Mouse (Mus musculus) intestine, embryonic 14.5 days (tissue): ENCODE measurements around the gene Prr5l. TPM values are rescaled to one million over a fixed set of nuclear protein-coding genes. Genes with fewer than 3 reads are reported as not detected.

Experiments
- ATAC-seq: fragments of 200-750 bp; cut with Nextera tagmentation; replicated peaks from 2 replicates; pipeline ENCODE4 v1.8.0; 2017; ENCODE audit warnings: low read depth, moderate number of reproducible peaks, moderate TSS enrichment, moderate library complexity; ENCODE audit not compliant: low FRiP score, low TSS enrichment
- DNase-seq: peaks from one replicate; pipeline ENCODE4 v3.0.0-alpha.2; 2018; ENCODE audit warnings: low spot score
- H3K27ac ChIP-seq: fragments of 300-500 bp; sonication (generic); 2 replicates; pipeline ENCODE4 v1.5.1; 2014; ENCODE audit warnings: low read depth, mild to moderate bottlenecking, control low read depth
- H3K27me3 ChIP-seq: fragments of 300-500 bp; sonication (generic); replicated peaks from 2 replicates; pipeline ENCODE4 v1.6.1; 2014; ENCODE audit warnings: low read length, control low read depth; ENCODE audit not compliant: control insufficient read depth, insufficient read depth
- H3K36me3 ChIP-seq: fragments of 300-500 bp; sonication (generic); 2 replicates; pipeline ENCODE4 v1.6.1; 2014; ENCODE audit warnings: low read length, control low read depth; ENCODE audit not compliant: control insufficient read depth, insufficient read depth
- H3K4me1 ChIP-seq: fragments of 300-500 bp; sonication (generic); replicated peaks from 2 replicates; pipeline ENCODE4 v1.6.1; 2014; ENCODE audit warnings: low read length, control low read depth, mixed read lengths; ENCODE audit not compliant: control insufficient read depth, insufficient read depth
- H3K4me2 ChIP-seq: fragments of 300-500 bp; sonication (generic); 2 replicates; pipeline ENCODE4 v1.6.1; 2014; ENCODE audit warnings: low read length
- H3K4me3 ChIP-seq: fragments of 300-500 bp; sonication (generic); 2 replicates; pipeline ENCODE4 v1.5.1; 2014; ENCODE audit warnings: low read depth, low read length, control low read depth, mixed read lengths
- H3K9ac ChIP-seq: fragments of 300-500 bp; sonication (generic); 2 replicates; pipeline ENCODE4 v1.6.1; 2014; ENCODE audit warnings: mild to moderate bottlenecking, low read length
- H3K9me3 ChIP-seq: fragments of 300-500 bp; sonication (generic); 2 replicates; pipeline ENCODE4 v1.6.1; 2016; ENCODE audit warnings: low read length, control low read depth; ENCODE audit not compliant: control insufficient read depth
- WGBS: fragments of 180-500 bp; shearing (Covaris S2); extraction: QIAGEN DNeasy Blood & Tissue Kit; methylation state at CpG from one replicate; pipeline ENCODE4 v1.1.7; 2014; 5-methylcytosine and 5-hydroxymethylcytosine counted together
- polyA plus RNA-seq: library from polyadenylated mRNA; unstranded; fragments of >200 nt; fragmentation: Nextera tagmentation; extraction: Ambion mirVana; gene quantifications from 2 replicates; pipeline ENCODE4 v1.2.1, GENCODE M21; 2014

Prr5l gene
- polyA plus RNA-seq, 1 experiment from 2014 or later: 11.3 TPM

DNA sequence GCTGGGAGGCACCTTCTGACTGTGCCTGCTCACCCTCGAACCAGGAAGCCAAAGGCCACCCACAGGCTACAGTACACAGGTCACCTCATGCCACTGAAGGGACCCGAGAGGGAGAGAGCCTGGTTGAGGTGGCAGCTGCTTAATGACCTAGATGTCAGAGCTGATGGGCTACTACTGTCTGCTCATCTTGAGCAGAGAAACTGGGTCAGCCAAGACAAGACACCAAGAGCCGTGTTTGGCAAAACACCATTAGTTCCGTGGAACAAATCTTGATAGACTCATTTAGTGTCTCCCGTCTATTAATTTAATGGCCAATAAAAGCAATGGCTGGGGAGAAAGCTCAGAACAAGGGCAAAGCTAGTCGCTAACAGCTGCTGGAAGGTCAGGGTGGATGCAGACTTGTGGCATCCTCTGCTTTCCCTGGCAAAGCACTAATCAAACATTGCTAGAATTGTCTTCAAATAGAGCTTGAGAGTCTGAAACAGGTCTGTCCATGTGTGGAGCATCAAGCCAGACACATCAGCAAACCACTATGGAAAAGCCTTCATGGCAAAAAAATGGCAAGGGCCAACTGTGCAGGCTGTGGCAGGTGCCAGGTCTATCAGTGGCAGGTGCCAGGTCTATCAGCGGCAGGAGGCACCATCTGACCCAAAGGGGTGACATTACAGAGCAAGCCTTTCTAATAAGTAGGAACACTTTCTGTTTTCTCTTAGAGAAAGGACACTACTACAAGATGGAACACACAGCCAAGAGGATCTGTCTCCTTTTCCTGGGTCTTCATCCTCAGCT, 140.6 kb downstream of the Prr5l start:
- no peak for ATAC-seq
- no peaks in the 10 kb centered on the region for H3K9me3 ChIP-seq

DNA sequence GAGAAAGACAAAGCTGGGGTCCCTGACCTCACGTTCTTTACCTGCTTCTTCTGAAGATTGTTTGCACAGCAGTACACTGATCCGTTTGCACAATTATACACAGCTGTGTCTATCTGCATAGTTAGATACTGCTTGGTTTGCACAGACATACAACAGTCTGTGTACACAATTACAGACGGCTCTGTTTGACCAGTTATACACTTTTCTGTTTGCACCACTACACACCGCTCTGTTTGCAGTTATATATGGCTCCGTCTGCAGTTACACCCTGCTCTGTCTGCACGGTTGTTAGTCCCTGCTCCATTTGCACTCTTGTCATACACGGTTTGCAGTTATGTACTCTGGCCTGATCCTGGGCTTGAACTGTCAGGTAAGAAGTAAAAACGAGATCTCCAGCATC, 141.2 kb downstream of the Prr5l start:
- no peak for DNase-seq
- no peak overlapping the region for H3K9ac ChIP-seq
- H3K9me3 ChIP-seq: no peaks in the 10 kb centered on the region
- H3K36me3 ChIP-seq: no peaks in the 10 kb centered on the region; the same call in 1 of the 2 replicates
- no peak for ATAC-seq
- no peak overlapping the region for H3K4me2 ChIP-seq
- H3K27me3 ChIP-seq: no peaks in the 10 kb centered on the region
- H3K4me3 ChIP-seq: no peak overlapping the region
- no peak overlapping the region for H3K27ac ChIP-seq
- WGBS: 58% methylated on average over 8 of the region's 8 CpGs
- no peaks in the 10 kb centered on the region for H3K4me1 ChIP-seq

More for the DNA sequence above, 140.6 kb downstream of the Prr5l start:
- H3K9ac ChIP-seq: no peak overlapping the region
- no peak for DNase-seq
- H3K27ac ChIP-seq: no peak overlapping the region
- no peaks in the 10 kb centered on the region for H3K27me3 ChIP-seq
- WGBS: 68% methylated on average over 7 of the region's 7 CpGs
- H3K36me3 ChIP-seq: no peaks in the 10 kb centered on the region; the same call in 1 of the 2 replicates
- no peaks in the 10 kb centered on the region for H3K4me1 ChIP-seq
- no peak overlapping the region for H3K4me3 ChIP-seq
- H3K4me2 ChIP-seq: no peak overlapping the region

DNA sequence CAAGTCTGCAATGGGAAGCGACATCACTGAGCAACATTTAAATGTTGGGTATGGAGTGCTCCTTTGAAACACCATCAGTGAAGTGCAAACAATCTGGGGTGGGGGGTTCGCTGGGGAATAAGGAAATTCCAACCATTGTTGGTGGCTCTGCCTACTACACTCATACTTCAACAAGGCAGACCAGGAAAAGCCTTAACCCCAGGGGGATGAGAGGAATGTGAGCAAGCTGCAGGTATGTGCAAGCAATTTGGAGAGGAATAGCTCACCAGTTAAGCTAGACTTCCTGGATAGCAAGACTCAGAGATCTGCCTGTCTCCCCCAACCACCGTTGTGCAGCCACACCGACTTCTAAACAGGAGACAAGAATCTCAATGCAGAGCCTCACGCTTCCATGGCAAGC, 142.9 kb downstream of the Prr5l start:
- ATAC-seq: no peak
- DNase-seq: no peak
- Histone ChIP-seq H3K9me3 (no peaks in the 10 kb centered on the region), H3K27me3 (no peaks in the 10 kb centered on the region), H3K4me2 (no peak overlapping the region), H3K9ac (no peak overlapping the region), H3K36me3 (no peaks in the 10 kb centered on the region; the same call in 1 of the 2 replicates), H3K4me1 (no peaks in the 10 kb centered on the region), H3K4me3 (no peak overlapping the region), H3K27ac (no peak overlapping the region)
- 54% methylated on average over 5 of the region's 5 CpGs for WGBS

DNA sequence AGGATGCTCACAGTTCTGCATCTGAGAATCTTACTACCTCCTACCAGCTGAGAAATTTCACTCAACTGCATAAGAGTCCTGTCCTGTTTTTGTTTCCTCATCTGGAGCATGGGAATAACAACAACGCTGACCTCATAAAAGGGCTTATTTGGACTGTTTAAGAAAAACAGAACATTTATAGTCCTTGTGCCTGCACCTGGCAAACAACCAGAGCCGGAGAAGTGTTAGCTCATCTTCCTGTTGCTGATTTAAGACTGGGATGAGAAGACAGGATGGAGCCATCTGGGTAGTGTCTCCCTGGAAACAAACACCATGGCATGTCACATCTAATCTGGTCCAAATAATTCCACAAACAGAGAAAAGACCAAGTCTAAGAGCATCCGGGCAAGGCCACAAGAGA, 149.3 kb downstream of the Prr5l start:
- 53% methylated on average over 3 of the region's 3 CpGs for WGBS
- H3K36me3 ChIP-seq: 0 out of 2 replicates have a peak, but pooled peaks cover 6% of the 10 kb centered on the region
- no peak for ATAC-seq

DNA sequence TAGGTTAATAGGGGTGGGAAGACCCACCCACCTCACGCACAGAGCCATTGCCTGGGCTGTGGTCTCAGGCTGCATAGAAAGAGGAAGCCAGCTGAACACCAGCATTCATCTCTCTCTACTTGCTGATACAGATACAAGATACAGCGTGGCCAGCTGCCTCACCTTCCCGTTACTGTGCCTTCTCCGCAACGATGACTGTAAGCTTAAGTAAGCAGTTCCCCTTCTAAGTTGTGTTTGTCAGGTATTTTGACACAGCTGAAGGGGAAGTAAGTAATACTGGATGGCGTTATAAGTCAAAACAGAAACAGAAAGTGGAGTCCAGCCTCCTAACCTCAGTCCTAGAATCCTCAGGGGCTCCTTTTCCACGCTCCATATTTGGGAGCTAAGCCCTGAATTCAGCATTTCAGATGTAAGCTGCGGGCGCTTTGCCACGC, 150.0 kb downstream of the Prr5l start:
- no peak overlapping the region for H3K4me2 ChIP-seq
- no peak for DNase-seq
- 0 out of 2 replicates have a peak, but pooled peaks cover 6% of the 10 kb centered on the region for H3K36me3 ChIP-seq
- ATAC-seq: no peak
- no peak overlapping the region for H3K9ac ChIP-seq
- H3K27me3 ChIP-seq: no peaks in the 10 kb centered on the region
- H3K9me3 ChIP-seq: no peaks in the 10 kb centered on the region
- no peak overlapping the region for H3K4me3 ChIP-seq
- H3K27ac ChIP-seq: no peak overlapping the region
- WGBS: 84% methylated on average over 10 of the region's 10 CpGs
- no peaks in the 10 kb centered on the region for H3K4me1 ChIP-seq

More for the DNA sequence above, 149.3 kb downstream of the Prr5l start:
- Histone ChIP-seq H3K4me3 (no peak overlapping the region), H3K27ac (no peak overlapping the region), H3K9me3 (no peaks in the 10 kb centered on the region), H3K9ac (no peak overlapping the region), H3K4me2 (no peak overlapping the region), H3K4me1 (no peaks in the 10 kb centered on the region), H3K27me3 (no peaks in the 10 kb centered on the region)
- DNase-seq: no peak

DNA sequence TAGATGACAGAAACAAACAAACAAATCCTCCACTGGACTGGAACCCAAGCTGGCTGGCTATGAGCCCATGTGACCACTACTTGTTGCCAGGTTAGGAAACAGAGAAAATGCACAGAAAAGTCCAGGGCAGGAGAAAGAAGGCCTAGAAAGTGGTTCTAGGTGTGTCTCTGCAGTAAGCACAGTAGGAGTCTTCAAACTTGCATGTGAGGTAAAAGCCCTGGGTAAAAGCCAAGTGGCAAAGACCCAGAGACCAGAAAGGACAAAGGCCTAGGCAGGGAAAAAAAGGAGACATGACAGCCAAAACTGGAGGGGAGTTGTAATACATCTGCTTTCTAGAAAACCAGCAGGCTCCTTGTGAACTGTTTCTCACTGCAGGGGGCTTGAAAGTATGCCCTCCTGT, 151.9 kb downstream of the Prr5l start:
- Histone ChIP-seq H3K27me3 (no peaks in the 10 kb centered on the region), H3K9ac (no peak overlapping the region), H3K4me2 (no peak overlapping the region), H3K9me3 (no peaks in the 10 kb centered on the region), H3K4me1 (no peaks in the 10 kb centered on the region), H3K4me3 (no peak overlapping the region), H3K36me3 (0 out of 2 replicates have a peak, but pooled peaks cover 6% of the 10 kb centered on the region), H3K27ac (no peak overlapping the region)
- ATAC-seq (no peak), DNase-seq (no peak)

DNA sequence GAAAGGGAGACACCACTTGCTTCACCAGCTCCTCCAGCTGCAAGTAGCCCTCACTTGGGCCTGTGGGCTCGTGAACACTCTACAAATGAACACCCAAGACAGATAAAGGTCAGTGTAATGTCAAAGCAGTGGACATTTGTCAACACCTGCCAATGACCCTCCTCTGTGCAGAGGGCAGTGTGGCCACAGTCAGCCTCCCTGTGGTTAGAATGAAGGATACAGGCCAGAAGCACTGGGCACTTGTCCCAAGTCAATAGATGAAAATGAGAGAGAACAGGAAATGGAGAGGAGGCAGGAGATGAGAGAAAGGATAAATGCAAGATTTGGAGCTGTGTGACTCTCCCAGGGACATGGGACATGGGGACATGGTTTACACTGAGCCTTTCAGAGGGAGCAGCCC, 153.4 kb downstream of the Prr5l start:
- H3K27ac ChIP-seq: no peak overlapping the region
- DNase-seq: no peak
- 0 out of 2 replicates have a peak, but pooled peaks cover 6% of the 10 kb centered on the region for H3K36me3 ChIP-seq
- 55% methylated on average over 1 of the region's 1 CpGs for WGBS
- no peak for ATAC-seq
- H3K4me3 ChIP-seq: no peak overlapping the region
- H3K9ac ChIP-seq: no peak overlapping the region
- no peaks in the 10 kb centered on the region for H3K27me3 ChIP-seq
- H3K4me2 ChIP-seq: no peak overlapping the region
- no peaks in the 10 kb centered on the region for H3K9me3 ChIP-seq
- H3K4me1 ChIP-seq: no peaks in the 10 kb centered on the region

DNA sequence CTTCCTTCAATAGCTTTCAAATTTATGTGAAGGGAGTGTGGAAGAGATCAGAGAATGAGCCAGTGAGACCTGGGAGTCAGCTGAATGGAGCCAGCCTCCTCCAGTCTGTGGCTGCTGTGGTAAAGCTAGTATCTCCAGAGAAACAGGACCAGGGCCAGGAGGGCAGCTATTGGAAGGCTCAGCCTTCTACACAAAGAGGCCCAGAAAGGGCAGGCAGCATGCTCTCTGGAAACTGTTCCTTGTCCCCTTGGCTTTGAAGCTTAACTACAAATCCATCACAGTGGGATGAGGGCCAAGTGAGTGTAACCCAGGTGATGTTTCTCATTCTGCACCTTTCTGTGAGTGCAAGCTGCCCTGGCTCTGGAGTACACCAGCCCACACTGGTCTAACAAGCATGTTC, 155.0 kb downstream of the Prr5l start:
- 0 out of 2 replicates have a peak, but pooled peaks cover 6% of the 10 kb centered on the region for H3K36me3 ChIP-seq
- no peak overlapping the region for H3K4me2 ChIP-seq
- H3K27ac ChIP-seq: no peak overlapping the region
- no peak overlapping the region for H3K9ac ChIP-seq
- no peaks in the 10 kb centered on the region for H3K9me3 ChIP-seq
- ATAC-seq (no peak), DNase-seq (no peak)
- H3K27me3 ChIP-seq: no peaks in the 10 kb centered on the region
- no peak overlapping the region for H3K4me3 ChIP-seq
- H3K4me1 ChIP-seq: no peaks in the 10 kb centered on the region

DNA sequence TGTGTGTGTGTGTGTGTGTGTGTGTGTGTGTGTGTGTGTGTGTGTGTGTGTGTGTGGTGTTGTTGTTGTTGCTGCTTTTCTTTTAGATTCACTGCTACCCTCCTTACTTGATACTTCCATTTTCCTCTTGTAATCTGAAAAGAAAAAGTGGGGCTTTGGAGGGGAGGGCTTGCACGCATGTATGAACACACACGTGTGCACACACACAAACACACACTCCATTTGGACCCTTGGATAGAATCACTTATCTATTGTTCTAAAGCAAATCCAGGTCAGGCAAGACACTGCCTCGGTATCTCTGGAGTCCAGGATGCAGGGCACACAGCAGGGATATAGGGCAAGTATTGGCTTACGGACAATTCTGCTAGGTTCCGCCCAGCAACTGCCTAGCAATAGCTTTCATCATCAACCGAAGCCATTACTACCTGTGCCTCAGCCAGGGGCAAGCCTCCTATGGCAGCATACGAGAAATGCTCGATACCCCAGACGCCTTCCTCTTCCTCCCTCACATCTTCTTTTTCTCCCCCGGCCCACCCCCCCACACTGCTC, 159.4 kb downstream of the Prr5l start:
- ATAC-seq: no peak
- no peaks in the 10 kb centered on the region for H3K36me3 ChIP-seq

More for the DNA sequence above, 159.4 kb downstream of the Prr5l start:
- 78% methylated on average over 10 of the region's 10 CpGs for WGBS
- Histone ChIP-seq H3K4me3 (no peak overlapping the region), H3K9ac (no peak overlapping the region), H3K9me3 (no peaks in the 10 kb centered on the region), H3K4me2 (no peak overlapping the region), H3K27me3 (no peaks in the 10 kb centered on the region), H3K27ac (no peak overlapping the region), H3K4me1 (no peaks in the 10 kb centered on the region)
- DNase-seq: no peak
